Mouse (Mus musculus) small intestine, adult 2 months (tissue): ENCODE results near the gene Mafb. TPM values are rescaled to one million over a fixed set of nuclear protein-coding genes. Genes with fewer than 3 reads are reported as not detected.
A peak's percentile ranks its signal among the peaks of the same experiment; 100 is the strongest.

Experiments used
- H3K27ac ChIP-seq: fragments of 200-500 bp; 2 replicates; pipeline ENCODE4 v1.5.1; 2012; ENCODE audit warnings: low read depth, low read length, control low read depth, inconsistent platforms; ENCODE audit not compliant: insufficient read depth
- H3K27me3 ChIP-seq: fragments of 200-500 bp; 2 replicates; pipeline ENCODE4 v1.6.1; 2012; ENCODE audit warnings: mild to moderate bottlenecking, moderate library complexity, low read length, inconsistent platforms; ENCODE audit not compliant: control insufficient read depth, insufficient read depth
- H3K36me3 ChIP-seq: fragments of 200-500 bp; 2 replicates; pipeline ENCODE4 v1.6.1; 2012; ENCODE audit warnings: mild to moderate bottlenecking, low read length, control low read depth, inconsistent platforms; ENCODE audit not compliant: control insufficient read depth, insufficient read depth
- H3K4me1 ChIP-seq: fragments of 200-500 bp; 2 replicates; pipeline ENCODE4 v1.6.1; 2012; ENCODE audit warnings: low read length, inconsistent platforms, mixed read lengths; ENCODE audit not compliant: control insufficient read depth, insufficient read depth, insufficient read length
- H3K4me3 ChIP-seq: fragments of 200-500 bp; 2 replicates; pipeline ENCODE4 v1.5.1; 2012; ENCODE audit warnings: low read depth, mild to moderate bottlenecking, control low read depth, inconsistent platforms, low read length, moderate library complexity
- CTCF ChIP-seq: fragments of 200-500 bp; IDR thresholded peaks from 2 replicates; pipeline ENCODE4 v1.5.1; 2012; ENCODE audit warnings: low read depth, mild to moderate bottlenecking, control low read depth, inconsistent platforms, low read length, moderate library complexity, mixed read lengths; ENCODE audit not compliant: insufficient replicate concordance, insufficient read length; ENCODE audit errors: extremely low read depth
- POLR2A ChIP-seq: fragments of 200-500 bp; IDR thresholded peaks from 2 replicates; pipeline ENCODE4 v1.6.1; 2012; ENCODE audit warnings: low read depth, mild to moderate bottlenecking, control low read depth, inconsistent platforms, low read length, moderate library complexity
- WGBS: fragments of 180-500 bp; shearing (Covaris S2); methylation state at CpG from one replicate; pipeline ENCODE4 v1.1.7; 2018; 5-methylcytosine and 5-hydroxymethylcytosine counted together
- polyA plus RNA-seq: library from polyadenylated mRNA; depleted of rRNA; stranded (reverse); fragments of >200 nt; gene quantifications from 2 replicates; pipeline ENCODE4 v1.2.3, GENCODE M21; 2012

Mafb gene
- polyA plus RNA-seq, 1 experiment: 65.6 TPM

DNA sequence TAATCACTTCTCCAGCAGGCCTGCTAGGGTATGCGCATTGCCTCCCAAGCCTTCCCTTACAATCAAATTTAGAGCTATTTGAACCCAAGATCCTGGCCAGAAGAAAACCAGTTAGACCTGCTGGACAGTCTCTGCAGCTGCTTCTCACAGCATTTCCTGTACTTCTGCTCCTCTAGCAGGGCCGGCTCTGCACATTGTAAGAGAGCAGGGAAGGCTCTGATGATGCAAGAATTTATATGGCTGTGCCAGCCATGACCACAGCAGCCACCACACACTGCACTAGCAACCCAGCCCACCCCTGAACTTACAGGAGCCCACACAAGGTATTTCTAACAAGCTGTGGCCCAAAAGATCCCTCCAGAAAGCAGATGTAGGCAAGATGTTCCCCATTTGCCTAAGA is 13.3 kb downstream of the Mafb start:
- H3K4me1 ChIP-seq: peaks cover 19% of the 10 kb centered on the region
- H3K27me3 ChIP-seq: no peaks in the 10 kb centered on the region
- no peaks in the 10 kb centered on the region for H3K36me3 ChIP-seq
- H3K4me3 ChIP-seq: no peak overlapping the region
- no peak overlapping the region for H3K27ac ChIP-seq
- 19% methylated on average over 2 of the region's 2 CpGs for WGBS
- TF ChIP-seq CTCF (no peak), POLR2A (no peak)

DNA sequence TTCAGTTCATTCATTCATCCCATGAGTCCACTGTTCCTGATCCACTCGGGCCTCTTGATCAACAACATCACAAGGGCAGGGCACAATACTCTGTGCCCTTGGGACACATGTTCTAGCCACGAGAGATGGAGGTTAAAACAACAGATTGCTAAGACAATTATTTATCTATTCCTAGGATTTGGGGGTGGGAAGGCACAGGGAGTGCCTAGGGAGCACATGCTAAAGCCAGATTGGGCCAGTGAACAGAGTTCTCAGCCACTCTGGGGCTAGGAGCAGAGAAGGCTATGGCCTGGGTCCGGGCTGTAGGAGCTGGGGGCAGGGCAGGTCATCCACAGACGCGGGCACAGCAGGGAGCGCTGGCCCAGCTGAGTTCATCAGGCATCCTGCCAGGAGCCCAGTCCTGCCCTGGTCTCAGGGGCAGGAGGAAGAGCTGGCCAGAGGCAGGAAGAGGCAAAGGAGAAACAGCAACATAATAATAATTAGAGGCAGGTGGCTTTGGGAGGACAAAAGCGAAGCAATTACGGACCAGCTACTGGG is 15.8 kb downstream of the Mafb start:
- peak overlapping the region; percentile 20; the same call in 1 of the 2 replicates for H3K27ac ChIP-seq
- no peaks in the 10 kb centered on the region for H3K27me3 ChIP-seq
- TF ChIP-seq CTCF (no peak), POLR2A (no peak)
- no peaks in the 10 kb centered on the region for H3K36me3 ChIP-seq
- H3K4me3 ChIP-seq: no peak overlapping the region
- H3K4me1 ChIP-seq: peaks cover 27% of the 10 kb centered on the region
- WGBS: 48% methylated on average over 8 of the region's 8 CpGs

DNA sequence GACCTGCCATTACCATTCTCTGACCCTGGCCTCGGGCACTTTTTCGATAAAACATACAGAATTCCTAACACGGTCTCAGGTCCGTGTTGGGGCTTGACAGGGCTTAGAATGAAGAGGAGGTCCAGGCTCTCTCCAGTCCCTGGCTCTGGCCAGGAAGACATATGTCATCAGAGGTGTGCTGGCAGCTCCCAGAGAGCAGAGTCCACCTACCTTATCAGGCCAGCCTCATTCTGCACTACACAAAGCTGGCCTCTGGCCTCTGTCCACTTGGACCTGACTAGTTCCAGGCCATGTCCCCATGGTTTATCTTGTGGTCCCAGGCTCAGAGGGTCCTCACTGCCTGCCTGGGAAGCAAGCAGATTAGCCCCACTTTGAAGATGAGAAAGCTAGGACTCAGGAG is 17.3 kb downstream of the Mafb start:
- Histone ChIP-seq H3K4me1 (peaks cover 27% of the 10 kb centered on the region), H3K27ac (peak overlapping the region; percentile 75), H3K27me3 (no peaks in the 10 kb centered on the region), H3K36me3 (no peaks in the 10 kb centered on the region), H3K4me3 (no peak overlapping the region)
- 23% methylated on average over 4 of the region's 4 CpGs for WGBS
- TF ChIP-seq CTCF (no peak), POLR2A (peak; percentile 35; the same call in 1 of the 2 replicates)

DNA sequence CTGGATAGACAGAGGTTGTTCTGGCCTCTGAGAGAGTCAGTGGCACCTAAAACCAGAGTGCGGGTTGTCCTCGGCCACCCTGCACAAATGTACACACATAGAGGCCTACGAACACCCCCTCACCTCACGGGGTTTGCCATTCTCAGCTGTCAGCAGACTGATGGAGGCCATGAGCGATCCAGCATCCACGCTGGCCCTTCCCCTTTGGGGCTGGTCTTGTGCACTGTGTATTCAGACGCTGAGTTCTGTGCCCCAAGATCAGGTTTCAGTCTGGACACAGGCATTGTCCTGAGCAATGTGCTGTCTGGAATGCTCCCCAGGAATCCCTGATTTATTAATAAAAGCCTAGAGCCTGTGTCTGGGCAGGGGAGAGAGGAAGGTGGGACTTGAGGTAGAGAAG is 18.1 kb downstream of the Mafb start:
- no peak overlapping the region for H3K4me3 ChIP-seq
- no peaks in the 10 kb centered on the region for H3K27me3 ChIP-seq
- H3K27ac ChIP-seq: peak overlapping the region; percentile 71; the same call in 1 of the 2 replicates
- no peaks in the 10 kb centered on the region for H3K36me3 ChIP-seq
- no peak for TF ChIP-seq POLR2A
- TF ChIP-seq CTCF: no peak
- H3K4me1 ChIP-seq: peaks cover 26% of the 10 kb centered on the region
- 85% methylated on average over 7 of the region's 7 CpGs for WGBS

DNA sequence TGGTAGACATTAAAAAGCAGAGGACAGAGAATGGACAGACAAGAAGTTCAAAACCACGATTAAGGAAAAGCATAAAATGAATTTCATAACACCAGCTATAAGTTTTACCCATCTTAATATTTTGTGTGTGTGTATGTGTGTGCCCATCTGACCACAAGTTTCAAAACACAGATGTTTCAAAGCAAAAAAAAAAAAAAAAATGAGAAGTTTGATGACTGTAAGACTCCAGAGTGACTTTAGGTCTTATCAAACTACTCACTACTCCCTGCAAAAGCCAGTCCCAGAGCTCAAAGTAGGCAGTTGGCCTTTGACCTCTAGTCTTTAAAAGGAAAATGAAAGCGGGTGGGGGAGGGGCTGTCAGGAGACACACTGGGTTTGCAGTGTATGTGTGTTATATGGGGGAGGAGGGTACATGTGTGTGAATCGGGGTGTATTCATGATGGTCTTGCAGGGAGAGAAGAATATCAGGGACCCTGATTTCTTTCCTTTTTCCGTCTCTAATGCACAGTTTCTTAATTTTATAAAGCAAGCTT is 18.7 kb downstream of the Mafb start:
- 40% methylated on average over 4 of the region's 4 CpGs for WGBS
- H3K36me3 ChIP-seq: no peaks in the 10 kb centered on the region
- H3K27me3 ChIP-seq: no peaks in the 10 kb centered on the region
- peak overlapping the region; percentile 53 for H3K27ac ChIP-seq
- H3K4me3 ChIP-seq: no peak overlapping the region
- TF ChIP-seq CTCF (no peak), POLR2A (no peak)
- H3K4me1 ChIP-seq: peaks cover 25% of the 10 kb centered on the region

DNA sequence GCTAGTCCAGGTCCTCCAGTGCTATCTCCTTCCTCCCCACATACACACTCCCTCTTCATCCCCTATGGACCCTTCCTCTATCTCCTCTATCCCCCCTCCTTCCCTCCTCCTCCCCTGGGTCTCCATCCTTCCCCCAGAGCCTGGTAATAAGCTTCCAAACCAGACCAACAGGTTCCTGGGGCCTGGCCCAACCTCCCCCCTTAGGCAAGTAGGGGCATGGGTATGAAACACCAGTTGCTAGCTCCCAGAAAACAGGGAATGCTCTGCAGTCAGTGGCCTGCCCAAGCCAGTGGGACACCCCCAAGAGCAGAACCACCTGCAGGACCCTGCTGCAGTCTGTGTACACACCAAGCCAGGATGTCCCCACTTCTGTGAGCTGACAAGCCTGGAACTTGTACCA is 21.2 kb downstream of the Mafb start:
- H3K27me3 ChIP-seq: no peaks in the 10 kb centered on the region
- H3K36me3 ChIP-seq: no peaks in the 10 kb centered on the region
- H3K4me3 ChIP-seq: no peak overlapping the region
- TF ChIP-seq CTCF (no peak), POLR2A (no peak)
- peaks cover 22% of the 10 kb centered on the region for H3K4me1 ChIP-seq
- no peak overlapping the region for H3K27ac ChIP-seq

DNA sequence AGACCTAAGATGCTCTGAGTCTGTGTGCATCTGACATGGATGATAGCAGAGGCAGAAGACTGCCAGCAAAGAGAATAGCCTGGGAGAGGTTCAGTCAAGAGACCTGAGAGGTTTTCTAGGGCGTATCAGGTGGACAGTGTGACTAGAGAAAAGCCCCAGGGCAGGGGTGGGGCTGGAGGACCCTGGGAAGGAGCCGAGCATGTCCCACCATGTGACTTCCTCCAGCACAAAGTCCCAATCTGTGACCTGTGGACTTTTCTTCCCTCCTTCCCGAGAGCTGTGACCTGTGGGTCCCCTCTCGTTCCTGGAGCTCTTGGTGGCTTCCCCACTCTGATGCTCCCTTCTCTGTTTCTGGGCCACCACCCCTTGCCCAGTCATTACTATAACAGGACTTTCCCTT is 26.7 kb downstream of the Mafb start:
- Histone ChIP-seq H3K27ac (peak overlapping the region; percentile 66; the same call in 1 of the 2 replicates), H3K27me3 (no peaks in the 10 kb centered on the region), H3K4me1 (peaks cover 13% of the 10 kb centered on the region; the same call in 1 of the 2 replicates), H3K4me3 (no peak overlapping the region), H3K36me3 (no peaks in the 10 kb centered on the region)
- TF ChIP-seq CTCF (no peak), POLR2A (no peak)
- 23% methylated on average over 4 of the region's 4 CpGs for WGBS

DNA sequence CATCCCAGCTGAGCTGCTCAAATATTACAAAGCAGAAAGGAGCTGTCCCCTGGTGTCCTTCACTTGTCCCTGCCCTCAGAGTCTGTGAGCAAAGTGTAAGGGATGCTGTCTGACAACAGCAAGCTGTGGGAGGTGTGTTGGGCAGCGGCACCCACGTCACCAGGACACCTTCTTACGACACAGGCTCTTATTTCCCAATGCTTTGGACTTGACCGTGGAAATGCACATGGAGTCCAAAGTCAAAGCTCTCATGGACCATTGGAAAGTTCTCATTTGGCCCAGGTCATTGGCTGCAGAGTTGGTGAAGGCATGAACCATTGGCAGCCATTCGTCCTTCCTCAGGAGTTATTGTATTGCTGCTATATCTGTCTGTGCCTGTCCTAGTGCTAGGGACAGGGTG is 27.3 kb downstream of the Mafb start:
- 74% methylated on average over 5 of the region's 5 CpGs for WGBS
- no peaks in the 10 kb centered on the region for H3K27me3 ChIP-seq
- no peak overlapping the region for H3K4me3 ChIP-seq
- TF ChIP-seq CTCF: no peak
- no peak for TF ChIP-seq POLR2A
- H3K4me1 ChIP-seq: peaks cover 13% of the 10 kb centered on the region; the same call in 1 of the 2 replicates
- H3K27ac ChIP-seq: peak overlapping the region; percentile 66; the same call in 1 of the 2 replicates
- no peaks in the 10 kb centered on the region for H3K36me3 ChIP-seq
